Mouse (Mus musculus) neural tube, embryonic 12.5 days (tissue): ENCODE results near the gene Taf1a. TPM values are rescaled to one million over a fixed set of nuclear protein-coding genes. Genes with fewer than 3 reads are reported as not detected.
A peak's percentile ranks its signal among the peaks of the same experiment; 100 is the strongest.
"Not testable (repeated sequence)": the region's sequence is repeated elsewhere in the genome, so short reads cannot be mapped to it uniquely, and the experiment has no call there.

Experiments used
- ATAC-seq: fragments of 200-750 bp; cut with Nextera tagmentation; 2 replicates; pipeline ENCODE4 v1.8.0; 2017; ENCODE audit warnings: low read depth, mild to moderate bottlenecking, moderate TSS enrichment, moderate library complexity; ENCODE audit not compliant: low FRiP score
- H3K27ac ChIP-seq: fragments of 300-500 bp; sonication (generic); 2 replicates; pipeline ENCODE4 v1.5.1; 2016
- H3K27me3 ChIP-seq: fragments of 300-500 bp; sonication (generic); replicated peaks from 2 replicates; pipeline ENCODE4 v1.6.1; 2016; ENCODE audit warnings: mild to moderate bottlenecking
- H3K36me3 ChIP-seq: fragments of 300-500 bp; sonication (generic); 2 replicates; pipeline ENCODE4 v1.6.1; 2016; ENCODE audit warnings: mild to moderate bottlenecking
- H3K4me1 ChIP-seq: fragments of 300-500 bp; sonication (generic); 2 replicates; pipeline ENCODE4 v1.6.1; 2016
- H3K4me2 ChIP-seq: fragments of 300-500 bp; sonication (generic); replicated peaks from 2 replicates; pipeline ENCODE4 v1.6.1; 2016; ENCODE audit warnings: mild to moderate bottlenecking
- H3K4me3 ChIP-seq: fragments of 300-500 bp; sonication (generic); 2 replicates; pipeline ENCODE4 v1.5.1; 2016
- H3K9ac ChIP-seq: fragments of 300-500 bp; sonication (generic); 2 replicates; pipeline ENCODE4 v1.6.1; 2016; ENCODE audit warnings: mild to moderate bottlenecking
- H3K9me3 ChIP-seq: fragments of 300-500 bp; sonication (generic); 2 replicates; pipeline ENCODE4 v1.6.1; 2016; ENCODE audit warnings: mild to moderate bottlenecking
- WGBS: fragments of 180-500 bp; shearing (Covaris S2); methylation state at CpG from one replicate; pipeline ENCODE4 v1.1.7; 2016; 5-methylcytosine and 5-hydroxymethylcytosine counted together
- polyA plus RNA-seq: library from polyadenylated mRNA; unstranded; fragments of >200 nt; fragmentation: Nextera tagmentation; extraction: Ambion mirVana; gene quantifications from 2 replicates; pipeline ENCODE4 v1.2.1, GENCODE M21; 2016

Taf1a gene
- polyA plus RNA-seq, 1 experiment from 2014 or later: 17.7 TPM

- no peak within 1 kb of the TSS; the same call in 1 of the 2 replicates for H3K27ac ChIP-seq
- WGBS: under 1% methylated on average over 51 of the region's 51 CpGs
Measured at GRCm38 (mm10) chr1:183369427-183370014, 19.3 kb upstream of the Taf1a start, which contains the start of gene Mia3. Gene Mia3 (minus strand): TSS chr1:183369553.

DNA sequence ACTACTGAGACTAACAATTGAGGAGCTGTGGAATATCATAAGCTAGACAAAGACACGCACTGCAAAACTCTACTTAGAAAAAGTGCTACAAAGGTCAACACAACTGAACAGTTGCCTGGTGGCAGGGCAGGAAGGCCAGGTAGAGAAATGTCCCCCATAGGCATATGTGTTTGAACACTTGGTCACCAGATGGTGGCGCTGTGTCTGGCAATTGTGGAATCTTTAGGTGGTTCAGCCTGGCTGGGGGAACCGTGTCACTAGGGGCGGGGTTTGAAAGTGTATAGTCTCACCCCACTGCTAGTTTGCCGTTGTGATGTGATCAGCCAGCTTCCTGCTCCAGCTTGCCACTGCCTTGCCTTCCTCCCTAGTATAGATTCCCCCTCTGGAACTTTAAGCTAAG is 14.1 kb upstream of the Taf1a start:
- Histone ChIP-seq H3K9me3 (no peaks in the 10 kb centered on the region), H3K27me3 (no peaks in the 10 kb centered on the region; the same call in 1 of the 2 replicates), H3K9ac (no peak overlapping the region), H3K4me3 (no peak overlapping the region), H3K4me2 (no peak overlapping the region), H3K27ac (no peak overlapping the region), H3K4me1 (peaks cover 4% of the 10 kb centered on the region; the same call in 1 of the 2 replicates), H3K36me3 (no peaks in the 10 kb centered on the region)
- 82% methylated on average over 5 of the region's 5 CpGs for WGBS
- no peak for ATAC-seq

More at GRCm38 (mm10) chr1:183369427-183370014, 19.3 kb upstream of the Taf1a start, which contains the start of gene Mia3:
- Histone ChIP-seq H3K4me1 (peaks cover 18% of the 10 kb centered on the region), H3K36me3 (peaks cover 4% of the 10 kb centered on the region), H3K9me3 (no peaks in the 10 kb centered on the region), H3K4me2 (peak within 1 kb of the TSS; percentile 94), H3K9ac (peak within 1 kb of the TSS; percentile 91), H3K27me3 (no peaks in the 10 kb centered on the region; the same call in 1 of the 2 replicates), H3K4me3 (peak within 1 kb of the TSS; percentile 88)
- ATAC-seq: peak; percentile 98

DNA sequence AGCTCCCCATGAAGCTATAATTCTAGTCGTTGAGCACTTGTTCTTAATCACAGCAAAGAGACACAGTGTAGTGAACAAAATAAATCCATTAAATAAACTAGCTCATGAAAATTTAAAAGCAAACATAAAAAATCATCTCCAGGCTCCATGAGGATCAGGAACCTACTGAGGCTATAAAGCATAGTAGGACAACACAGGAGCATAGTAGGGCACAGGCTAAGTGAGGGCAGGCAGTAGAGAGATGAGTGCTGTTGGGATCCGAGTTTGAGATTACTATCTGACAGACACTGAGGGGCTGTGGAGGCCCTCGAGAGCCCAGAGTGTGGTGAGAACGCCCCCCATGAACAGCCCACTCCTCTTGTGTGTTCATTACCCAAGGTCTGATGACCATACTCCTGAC is 11.7 kb upstream of the Taf1a start:
- Histone ChIP-seq H3K36me3 (no peaks in the 10 kb centered on the region), H3K27me3 (no peaks in the 10 kb centered on the region), H3K9me3 (no peaks in the 10 kb centered on the region), H3K9ac (no peak overlapping the region), H3K4me3 (no peak overlapping the region), H3K27ac (no peak overlapping the region), H3K4me2 (no peak overlapping the region), H3K4me1 (no peaks in the 10 kb centered on the region)
- WGBS: 85% methylated on average over 4 of the region's 4 CpGs
- ATAC-seq: no peak

GRCm38 (mm10) chr1:183378321-183378941 is 10.3 kb upstream of the Taf1a start:
- ATAC-seq: no peak
- 86% methylated on average over 10 of the region's 10 CpGs for WGBS

DNA sequence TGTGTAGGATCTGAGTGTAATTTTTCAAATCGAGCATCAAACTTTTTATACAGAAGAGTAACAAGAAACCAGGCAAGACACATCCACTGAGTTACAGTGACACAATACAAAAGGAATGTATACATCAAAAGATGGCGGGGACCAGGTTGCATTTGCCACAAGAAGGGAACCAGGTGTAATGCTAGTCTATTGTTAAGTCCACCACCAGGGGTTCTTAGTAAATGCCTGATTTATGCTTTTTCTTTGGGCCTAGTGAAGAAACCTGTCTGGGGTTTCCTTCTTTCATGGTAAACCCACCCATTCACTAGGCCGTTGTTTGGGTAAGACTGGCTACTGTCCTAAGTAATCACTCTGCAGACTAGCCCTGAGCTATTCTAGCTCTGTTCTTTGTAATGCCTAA is 9.4 kb upstream of the Taf1a start:
- not testable (repeated sequence) for H3K36me3 ChIP-seq, ATAC-seq, H3K27ac ChIP-seq, H3K4me1 ChIP-seq, H3K4me3 ChIP-seq, H3K4me2 ChIP-seq, H3K9ac ChIP-seq, H3K27me3 ChIP-seq, H3K9me3 ChIP-seq
- WGBS: 82% methylated on average over 3 of the region's 3 CpGs

More at GRCm38 (mm10) chr1:183378321-183378941, 10.3 kb upstream of the Taf1a start:
- Histone ChIP-seq H3K27ac (no peak overlapping the region), H3K27me3 (no peaks in the 10 kb centered on the region), H3K9me3 (no peaks in the 10 kb centered on the region), H3K4me1 (no peaks in the 10 kb centered on the region), H3K9ac (no peak overlapping the region), H3K4me2 (no peak overlapping the region), H3K4me3 (no peak overlapping the region), H3K36me3 (no peaks in the 10 kb centered on the region)

DNA sequence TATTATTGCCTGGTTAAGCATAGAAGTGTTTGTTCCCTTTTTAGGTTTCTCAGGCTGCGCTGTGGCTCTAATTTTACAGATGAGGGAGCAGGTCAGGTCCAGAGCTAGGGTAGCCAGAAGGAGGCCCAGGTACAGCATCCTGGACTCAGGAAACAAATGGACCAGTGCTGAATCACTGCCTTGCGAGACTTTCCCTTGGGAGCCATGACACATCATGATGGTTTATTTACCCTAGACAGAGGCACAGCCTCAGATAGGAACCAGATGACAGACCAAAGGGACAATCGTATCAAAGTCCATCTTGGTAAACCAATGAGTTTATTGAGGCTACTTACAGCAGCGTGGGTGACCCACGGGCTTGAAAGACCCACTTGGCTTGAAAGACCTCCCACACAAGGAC is 7.0 kb upstream of the Taf1a start:
- no peak overlapping the region for H3K4me2 ChIP-seq
- H3K4me3 ChIP-seq: no peak overlapping the region
- ATAC-seq: no peak
- H3K9ac ChIP-seq: no peak overlapping the region
- peaks cover 3% of the 10 kb centered on the region; the same call in 1 of the 2 replicates for H3K27me3 ChIP-seq
- no peaks in the 10 kb centered on the region for H3K36me3 ChIP-seq
- no peak overlapping the region for H3K27ac ChIP-seq
- no peaks in the 10 kb centered on the region for H3K9me3 ChIP-seq
- WGBS: 85% methylated on average over 5 of the region's 5 CpGs
- no peaks in the 10 kb centered on the region for H3K4me1 ChIP-seq

- 90% methylated on average over 2 of the region's 2 CpGs for WGBS
- H3K27me3 ChIP-seq: peaks cover 5% of the 10 kb centered on the region; the same call in 1 of the 2 replicates
- no peak overlapping the region for H3K27ac ChIP-seq
- H3K4me3 ChIP-seq: no peak overlapping the region
- H3K4me1 ChIP-seq: no peaks in the 10 kb centered on the region
- no peak overlapping the region for H3K9ac ChIP-seq
- H3K4me2 ChIP-seq: no peak overlapping the region
- no peaks in the 10 kb centered on the region for H3K36me3 ChIP-seq
- no peaks in the 10 kb centered on the region for H3K9me3 ChIP-seq
- ATAC-seq: no peak
Measured at GRCm38 (mm10) chr1:183382621-183383020, 6.2 kb upstream of the Taf1a start.

- not testable (repeated sequence) for H3K36me3 ChIP-seq, H3K9ac ChIP-seq, H3K27me3 ChIP-seq, H3K9me3 ChIP-seq, ATAC-seq, H3K4me1 ChIP-seq, H3K4me3 ChIP-seq, H3K4me2 ChIP-seq, H3K27ac ChIP-seq
- WGBS: 92% methylated on average over 3 of the region's 3 CpGs
Measured at GRCm38 (mm10) chr1:183387421-183387820, 1.4 kb upstream of the Taf1a start.

GRCm38 (mm10) chr1:183403396-183403795 is 14.6 kb downstream of the Taf1a start:
- H3K9ac ChIP-seq: no peak overlapping the region
- H3K4me3 ChIP-seq: no peak overlapping the region
- H3K9me3 ChIP-seq: no peaks in the 10 kb centered on the region
- H3K4me1 ChIP-seq: no peaks in the 10 kb centered on the region
- H3K4me2 ChIP-seq: no peak overlapping the region
- H3K36me3 ChIP-seq: peaks cover 66% of the 10 kb centered on the region
- no peak for ATAC-seq
- WGBS: 95% methylated on average over 3 of the region's 3 CpGs
- no peaks in the 10 kb centered on the region for H3K27me3 ChIP-seq
- no peak overlapping the region for H3K27ac ChIP-seq

- Histone ChIP-seq H3K36me3 (peaks cover 28% of the 10 kb centered on the region), H3K4me1 (no peaks in the 10 kb centered on the region), H3K27ac (no peak overlapping the region), H3K9me3 (no peaks in the 10 kb centered on the region), H3K4me3 (no peak overlapping the region), H3K9ac (no peak overlapping the region), H3K4me2 (no peak overlapping the region), H3K27me3 (no peaks in the 10 kb centered on the region)
- ATAC-seq: no peak
- 92% methylated on average over 15 of the region's 15 CpGs for WGBS
Measured at GRCm38 (mm10) chr1:183414081-183414727, 25.4 kb downstream of the Taf1a start.

DNA sequence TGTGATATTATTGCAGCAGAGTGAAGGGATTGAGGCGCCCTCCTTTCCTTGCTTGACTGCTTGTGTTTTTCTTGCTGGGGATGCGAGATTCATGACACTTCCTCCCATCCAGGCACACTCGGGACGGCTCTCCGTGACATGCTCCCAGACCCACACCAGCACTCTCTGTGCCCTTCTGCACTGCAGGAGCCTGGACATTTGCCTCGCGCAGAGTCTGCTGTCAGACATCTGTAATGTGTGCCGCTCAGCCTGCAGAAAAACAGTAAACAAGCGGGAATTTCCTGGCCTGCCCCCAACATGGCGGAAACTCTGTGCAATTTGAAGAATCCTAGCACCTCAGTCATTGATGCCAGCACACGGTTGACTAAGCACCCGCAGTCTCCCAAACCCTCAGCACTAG is 29.1 kb downstream of the Taf1a start, which contains the start of gene Hhipl2:
Gene Hhipl2 (plus strand): TSS at position 343 of the 400 bp plus-strand sequence.
- H3K27me3 ChIP-seq: no peaks in the 10 kb centered on the region
- no peak within 1 kb of the TSS for H3K9ac ChIP-seq
- H3K36me3 ChIP-seq: no peaks in the 10 kb centered on the region
- 76% methylated on average over 12 of the region's 12 CpGs for WGBS
- no peak within 1 kb of the TSS for H3K27ac ChIP-seq
- no peaks in the 10 kb centered on the region for H3K4me1 ChIP-seq
- no peak within 1 kb of the TSS for H3K4me3 ChIP-seq
- H3K4me2 ChIP-seq: no peak within 1 kb of the TSS
- H3K9me3 ChIP-seq: no peaks in the 10 kb centered on the region
- no peak for ATAC-seq

GRCm38 (mm10) chr1:183419741-183420140 is 31.0 kb downstream of the Taf1a start:
- Histone ChIP-seq H3K27me3 (no peaks in the 10 kb centered on the region), H3K9me3 (no peaks in the 10 kb centered on the region), H3K4me2 (no peak overlapping the region), H3K4me1 (no peaks in the 10 kb centered on the region), H3K36me3 (no peaks in the 10 kb centered on the region), H3K4me3 (no peak overlapping the region), H3K9ac (no peak overlapping the region), H3K27ac (no peak overlapping the region)
- ATAC-seq: no peak
- 93% methylated on average over 7 of the region's 7 CpGs for WGBS
